Mouse (Mus musculus) small intestine, adult 2 months (tissue): Measurements from ENCODE around the gene Ebna1bp2.

Experiments
- CTCF ChIP-seq: fragments of 200-500 bp; IDR thresholded peaks from 2 replicates; pipeline ENCODE4 v1.5.1; 2012; ENCODE audit warnings: low read depth, mild to moderate bottlenecking, control low read depth, inconsistent platforms, low read length, moderate library complexity, mixed read lengths; ENCODE audit not compliant: insufficient replicate concordance, insufficient read length; ENCODE audit errors: extremely low read depth
- POLR2A ChIP-seq: fragments of 200-500 bp; IDR thresholded peaks from 2 replicates; pipeline ENCODE4 v1.6.1; 2012; ENCODE audit warnings: low read depth, mild to moderate bottlenecking, control low read depth, inconsistent platforms, low read length, moderate library complexity

- TF ChIP-seq CTCF (no peak), POLR2A (no peak)
Measured at GRCm38 (mm10) chr4:118604065-118604464, 16.5 kb upstream of the Ebna1bp2 start.
